Mouse (Mus musculus) erythroblast, embryonic 14.5 days (primary cell): ENCODE measurements around the gene Tenm3.

ENCODE experiments used
- GATA1 ChIP-seq: IDR thresholded peaks from 2 replicates; pipeline ENCODE4 v1.6.1; 2012; ENCODE audit warnings: low read length, inconsistent platforms, mixed read lengths
- TAL1 ChIP-seq: IDR thresholded peaks from 3 replicates; pipeline ENCODE4 v1.6.1; 2012; ENCODE audit warnings: low read length, inconsistent platforms, mixed read lengths

- no peak for TF ChIP-seq GATA1
- TF ChIP-seq TAL1: no peak
Measured at GRCm38 (mm10) chr8:48776081-48776480, 67.7 kb downstream of the Tenm3 start.
